In genomic region chr16:29541261-29541683, GRCm38 (mm10) we compare ENCODE assay signal across 11 mouse cellular contexts. TPM values are rescaled to one million over a fixed set of nuclear protein-coding genes. Genes with fewer than 3 reads are reported as not detected.
A peak's percentile ranks its signal among the peaks of the same experiment; 100 is the strongest.
DNase-seq lines count a peak whose midpoint lies in the region; ATAC-seq and TF ChIP-seq lines count a peak whose summit lies in the region.
"Had no signal": no experiment of that assay in that cellular context is flagged by ENCODE, and none has a peak within 500 bp of the region (broad histone marks: within the 10 kb centered on the region; RNA-seq: fewer than 3 reads in every experiment).

No protein-coding gene starts in this region.

- intact Hi-C loops in left cerebral cortex, postnatal 25 days (cut with DNase I): loop anchor here (5.0 kb wide), 1 partner anchor 69 kb away; no protein-coding TSS in a partner anchor

- H3K27ac ChIP-seq in cerebellum, adult 2 months (ENCODE audit: insufficient read depth, low read length): 0 out of 2 replicates have a peak overlapping the region, but pooled peaks have one; percentile 4
- peak overlapping the region; percentile 74 for H3K27ac ChIP-seq in testis, adult 2 months (ENCODE audit: control insufficient read depth, insufficient read depth, low read depth, low read length)
- H3K27ac ChIP-seq: limb, embryonic 12.5 days had no signal

- WGBS in cerebellum, adult 2 months: 45% methylated on average over 11 of the region's 11 CpGs

- no peaks in the 10 kb centered on the region for H3K27me3 ChIP-seq in cerebellum, adult 2 months (ENCODE audit: control insufficient read depth, insufficient read depth, low read length)
- H3K27me3 ChIP-seq in testis, adult 2 months (ENCODE audit: control insufficient read depth, insufficient read depth, low read length): no peaks in the 10 kb centered on the region
- H3K27me3 ChIP-seq: limb, embryonic 12.5 days had no signal

- DNase-seq in cerebellum, adult 2 months: peak in 1 of 2 experiments; percentile 25
- no peak for DNase-seq in cerebellum, postnatal 4 days (ENCODE audit: low spot score in 2 of 2)
- peak; percentile 22 to 34 for DNase-seq in lung, adult 18-20 months
- no peak for DNase-seq in lung, postnatal 25 days (ENCODE audit: low spot score)
- peak; percentile 11 to 38 for DNase-seq in left cerebral cortex, postnatal 25 days (ENCODE audit: low spot score in 2 of 2)
- DNase-seq in retina, embryonic 14.5 days (ENCODE audit: low spot score): no peak

- H3K4me3 ChIP-seq in cerebellum, adult 2 months (replicated peaks; ENCODE audit: insufficient read depth, low read depth, low read length): no peak overlapping the region
- peak overlapping the region; percentile 37 for H3K4me3 ChIP-seq in testis, adult 2 months (ENCODE audit: control insufficient read depth, low read depth, low read length)
- H3K4me3 ChIP-seq: limb, embryonic 12.5 days had no signal

- TF ChIP-seq POLR2A in cerebellum, adult 2 months (IDR thresholded peaks at IDR 0.05; ENCODE audit: borderline replicate concordance, insufficient read depth, low read length): no peak
- no peak for TF ChIP-seq POLR2A in testis, adult 2 months (IDR thresholded peaks at IDR 0.05; ENCODE audit: control insufficient read depth, low read depth, low read length)

- H3K36me3 ChIP-seq in testis, adult 2 months (ENCODE audit: control insufficient read depth, insufficient read depth, low read length): no peaks in the 10 kb centered on the region
- H3K36me3 ChIP-seq: limb, embryonic 12.5 days had no signal

- no peak for TF ChIP-seq CTCF in cerebellum, adult 2 months (IDR thresholded peaks at IDR 0.05; ENCODE audit: borderline replicate concordance, insufficient read depth, low read depth, low read length)
- no peak for TF ChIP-seq CTCF in testis, adult 2 months (IDR thresholded peaks at IDR 0.05; ENCODE audit: control insufficient read depth, insufficient read depth, insufficient replicate concordance, low read depth, low read length)

- no peak for ATAC-seq in erythroid progenitor cell, adult 5-6 weeks (replicated peaks; ENCODE audit: low FRiP score, poor library complexity, severe bottlenecking)

- no peaks in the 10 kb centered on the region for H3K4me1 ChIP-seq in cerebellum, adult 2 months (ENCODE audit: control insufficient read depth, insufficient read depth, low read length)
- peaks cover 2% of the 10 kb centered on the region for H3K4me1 ChIP-seq in testis, adult 2 months (ENCODE audit: control insufficient read depth, insufficient read depth, low read length)
- H3K4me1 ChIP-seq: limb, embryonic 12.5 days had no signal

RNA-seq across cellular contexts. Expression of gene Atp13a4, which starts 3.4 kb away (rescaled TPM):
- 26.5 and 34.6 TPM in 2 replicates for polyA plus RNA-seq in cerebellum, adult 2 months (2012; rRNA removed)
- 10 to 100 TPM; 12.7 to 15.2 TPM for total RNA-seq in left cerebral cortex, postnatal 25 days (2021)
- polyA plus RNA-seq in testis, adult 2 months (2012; rRNA removed): 3.9 and 7.4 TPM in 2 replicates
- total RNA-seq in erythroid progenitor cell, adult 5-6 weeks (2015; ENCODE audit: low replicate concordance): not detected in 2 replicates
- not detected in 2 replicates for total RNA-seq in erythroid progenitor cell, adult 5-6 weeks (2017; ENCODE audit: low replicate concordance)
- total RNA-seq: common myeloid progenitor, adult 5-6 weeks; gastrocnemius, adult 8-10 months had no signal
- polyA plus RNA-seq: limb, embryonic 12.5 days had no signal

RNA-seq across cellular contexts. Expression of gene Opa1, which starts 37.9 kb away (rescaled TPM):
- 53.1 and 53.5 TPM in 2 replicates for polyA plus RNA-seq in cerebellum, adult 2 months (2012; rRNA removed)
- total RNA-seq in left cerebral cortex, postnatal 25 days (2021): 100 to 1,000 TPM; 110 to 114 TPM
- 7.2 and 7.9 TPM in 2 replicates for polyA plus RNA-seq in testis, adult 2 months (2012; rRNA removed)
- 18.0 and 23.5 TPM in 2 replicates for total RNA-seq in erythroid progenitor cell, adult 5-6 weeks (2015; ENCODE audit: low replicate concordance)
- 38.6 and 40.0 TPM in 2 replicates for total RNA-seq in erythroid progenitor cell, adult 5-6 weeks (2017; ENCODE audit: low replicate concordance)

Comparison
In these comparisons a context has a peak if more than half of its experiments do, and no peak if none do; other contexts are left out.
1. DNase-seq: peak in lung, adult 18-20 months (2 of 2) and left cerebral cortex, postnatal 25 days (2 of 2); none in cerebellum, postnatal 4 days (0 of 2), lung, postnatal 25 days (single experiment) and retina, embryonic 14.5 days (single experiment).
2. RNA of gene Atp13a4, which starts 3.4 kb away (total RNA-seq): 12.7 to 15.2 TPM in left cerebral cortex, postnatal 25 days; not detected in erythroid progenitor cell, adult 5-6 weeks; every median in the first group is over 10 times any median in the second.